Mouse (Mus musculus) frontal cortex, postnatal 10 days (tissue): ENCODE data around the gene Cotl1.
"Not testable (repeated sequence)": the region's sequence is repeated elsewhere in the genome, so short reads cannot be mapped to it uniquely, and the experiment has no call there.

Source experiments
- DNase-seq, 2 experiments: peaks; one replicate each; pipeline ENCODE4 v3.0.0; 2022; ENCODE audit warnings: low spot score in 2 of 2, mixed read lengths in 1 of 2

The Cotl1 gene

DNA sequence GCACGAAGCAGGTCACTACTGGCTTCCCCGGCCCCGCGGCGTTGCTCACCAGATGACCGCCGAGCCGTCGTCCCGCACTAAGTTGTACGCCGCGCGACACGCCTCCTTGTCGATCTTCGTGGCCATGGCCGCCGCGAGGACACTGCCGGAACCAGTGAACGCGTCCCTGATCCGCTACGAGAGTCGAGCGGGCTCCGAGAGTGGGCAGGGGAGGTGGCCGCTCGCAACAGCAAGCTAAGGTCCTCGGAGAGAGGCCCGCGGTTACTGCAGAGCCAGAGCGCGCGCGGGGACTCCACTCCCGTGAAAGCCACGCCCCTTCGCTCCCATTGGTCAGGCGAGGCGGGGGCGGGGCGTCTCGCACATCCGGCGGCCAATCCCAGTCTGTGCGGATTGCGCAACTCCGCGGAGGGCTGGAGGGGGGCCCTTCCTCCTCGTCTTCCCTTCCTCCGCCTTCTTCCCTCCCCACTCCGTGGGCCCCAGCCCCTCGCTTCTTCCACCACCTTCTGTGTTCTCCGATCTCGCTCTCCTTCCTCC lies at the start of gene Cotl1:
Gene Cotl1 (minus strand): TSS at position 270 of the 534 bp plus-strand sequence.
- peak; percentile 96 to 98 for DNase-seq

DNA sequence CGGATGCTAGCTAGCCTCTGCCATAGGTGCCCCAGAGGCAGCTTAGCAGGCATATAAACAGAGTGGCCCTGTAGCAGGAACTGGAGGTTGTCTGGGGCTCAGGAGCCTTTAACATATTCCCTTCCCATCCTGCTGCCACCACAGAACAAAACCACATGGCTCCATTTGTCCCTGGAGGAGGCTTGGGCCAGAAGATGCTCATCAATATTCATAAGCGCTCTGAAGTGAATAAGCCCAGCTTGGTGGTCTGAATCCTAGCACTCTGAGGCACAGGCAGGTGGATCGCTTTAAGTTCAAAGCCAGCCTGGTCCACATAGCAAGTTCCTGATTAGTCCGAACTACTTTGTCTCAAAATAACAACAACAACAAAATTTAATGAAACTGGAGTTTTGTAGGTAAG lies 47.7 kb upstream of the Cotl1 start:
- DNase-seq, result no peak

DNA sequence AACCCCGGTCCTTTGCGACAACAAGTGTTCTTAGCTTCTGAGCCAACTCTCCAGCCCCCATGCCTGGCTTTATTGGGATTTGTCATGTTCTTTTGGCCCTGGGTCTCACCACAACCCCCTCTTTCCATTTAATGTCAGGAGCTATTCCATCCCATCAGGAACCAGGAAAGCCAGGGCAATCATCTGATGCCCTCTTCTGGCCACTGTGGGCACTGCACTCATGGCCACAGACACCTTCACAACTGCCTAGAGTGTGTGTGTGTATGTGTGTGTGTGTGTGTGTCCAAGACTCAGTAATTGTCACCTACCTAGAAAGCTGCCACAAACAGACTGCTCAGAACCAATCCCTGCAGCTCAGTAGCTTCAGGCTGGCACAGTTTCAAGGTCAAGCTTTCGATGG lies 46.8 kb upstream of the Cotl1 start:
- DNase-seq, result no peak

DNA sequence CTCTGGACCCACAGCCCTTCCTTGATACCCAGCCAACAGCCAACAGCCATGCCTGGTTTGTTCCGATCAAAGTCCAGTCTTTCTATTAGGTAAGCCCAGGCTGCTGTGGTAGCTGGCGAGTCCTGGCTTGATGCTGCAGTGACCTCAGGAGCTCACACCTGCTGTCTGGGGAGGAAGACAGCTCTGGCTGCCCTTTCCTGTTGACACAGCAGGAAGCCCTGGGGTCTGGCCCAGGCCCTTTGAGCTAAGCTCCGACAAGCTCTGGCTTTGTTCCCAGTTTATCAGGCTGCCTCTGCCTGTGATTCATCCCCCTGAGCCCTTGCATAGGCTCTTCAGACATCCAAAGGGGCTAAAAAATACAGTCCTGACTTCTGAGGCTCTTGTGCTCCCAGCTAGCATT lies 45.3 kb upstream of the Cotl1 start:
- peak in 1 of 2 experiments; percentile 20 for DNase-seq

DNA sequence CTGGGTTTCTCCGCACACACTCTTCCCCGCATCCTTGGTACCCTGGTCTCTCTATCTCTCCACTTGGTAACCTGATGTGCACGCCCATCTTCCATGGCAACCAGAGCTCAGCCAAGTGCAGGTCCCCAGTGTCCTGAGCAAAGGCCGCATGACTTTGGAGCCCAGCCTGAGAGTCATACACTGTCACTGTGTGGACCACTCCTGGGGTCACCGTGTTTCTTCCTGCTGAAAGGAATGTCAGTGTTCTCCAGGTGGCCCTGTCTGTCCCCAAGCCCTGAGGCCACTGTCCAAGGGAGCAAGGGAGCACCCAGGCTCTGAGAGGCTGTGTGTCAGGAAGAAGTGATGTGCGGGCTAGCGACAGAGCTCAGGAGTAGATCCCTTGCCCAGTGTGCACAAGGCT lies 42.9 kb upstream of the Cotl1 start:
- no peak for DNase-seq

DNA sequence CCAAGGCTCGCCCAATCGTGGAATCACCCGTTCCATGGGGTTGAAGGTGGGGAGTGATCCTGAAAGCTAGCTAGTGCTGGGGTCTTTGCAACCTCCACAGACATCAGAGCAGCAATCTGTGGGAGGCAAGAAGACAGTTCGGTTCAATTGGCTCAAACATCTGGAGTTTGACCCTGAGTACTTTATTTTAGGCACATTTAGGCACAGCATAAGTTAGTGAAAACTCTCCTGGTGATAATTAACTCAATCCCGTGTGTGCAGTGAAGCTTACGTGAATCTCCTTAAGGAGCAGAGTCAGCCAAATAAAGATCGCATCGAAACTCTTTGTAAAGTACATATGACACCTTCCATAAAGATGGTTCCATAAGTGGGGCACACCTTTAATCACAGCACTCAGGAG lies 41.6 kb upstream of the Cotl1 start:
- no peak for DNase-seq

DNA sequence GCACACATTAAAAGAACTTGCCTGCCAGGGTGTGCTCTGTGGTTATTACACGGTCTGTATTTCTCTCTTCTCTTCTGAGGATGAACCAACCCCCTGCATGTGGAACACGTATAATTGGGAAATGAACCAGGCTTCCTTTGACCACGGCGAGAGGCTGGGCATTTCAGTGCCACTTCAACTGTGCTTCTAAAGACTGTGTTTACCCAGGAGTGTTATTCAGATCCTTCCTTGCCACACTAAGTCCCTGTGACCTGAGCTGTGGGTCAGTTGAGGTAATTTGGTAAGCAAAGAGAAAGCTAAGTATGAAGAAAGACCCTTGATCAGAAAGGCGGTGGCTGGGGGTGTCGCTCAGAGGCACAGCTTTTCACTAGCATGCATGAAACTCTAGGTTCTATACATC lies 41.0 kb upstream of the Cotl1 start:
- DNase-seq, result no peak

DNA sequence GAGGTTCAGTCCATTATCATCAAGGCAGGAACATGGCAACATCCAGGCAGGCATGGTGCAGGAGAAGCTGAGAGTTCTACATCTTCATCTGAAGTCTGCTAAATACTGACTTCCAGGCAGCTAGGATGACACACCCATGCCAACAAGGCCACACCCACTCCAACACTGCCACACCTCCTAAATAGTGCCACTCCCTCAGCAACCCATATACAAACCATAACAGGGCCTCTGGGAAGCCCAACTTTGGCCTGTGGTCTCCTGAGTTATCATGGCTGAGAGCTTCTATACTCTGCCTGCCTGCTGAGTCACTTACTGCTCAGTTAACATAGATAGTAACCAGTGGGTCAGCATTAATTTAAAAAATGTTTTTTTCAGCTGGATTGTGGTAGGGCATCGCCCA lies 32.8 kb upstream of the Cotl1 start:
- no peak for DNase-seq

DNA sequence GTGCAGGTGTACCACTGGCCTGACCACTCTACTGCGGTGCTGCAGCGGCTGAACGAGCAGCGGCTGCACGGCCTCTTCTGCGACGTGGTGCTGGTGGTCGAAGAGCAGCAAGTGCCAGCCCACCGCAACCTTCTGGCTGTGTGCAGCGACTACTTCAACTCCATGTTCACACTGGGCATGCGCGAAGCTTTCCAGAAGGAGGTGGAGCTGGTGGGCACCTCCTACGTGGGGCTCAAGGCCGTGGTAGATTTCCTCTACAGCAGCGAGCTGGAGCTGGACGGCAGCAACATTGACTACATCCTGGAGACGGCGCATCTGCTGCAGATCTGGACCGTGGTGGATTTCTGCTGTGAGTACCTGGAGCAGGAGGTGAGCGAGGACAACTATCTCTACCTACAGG lies 29.3 kb upstream of the Cotl1 start:
- no peak for DNase-seq

DNA sequence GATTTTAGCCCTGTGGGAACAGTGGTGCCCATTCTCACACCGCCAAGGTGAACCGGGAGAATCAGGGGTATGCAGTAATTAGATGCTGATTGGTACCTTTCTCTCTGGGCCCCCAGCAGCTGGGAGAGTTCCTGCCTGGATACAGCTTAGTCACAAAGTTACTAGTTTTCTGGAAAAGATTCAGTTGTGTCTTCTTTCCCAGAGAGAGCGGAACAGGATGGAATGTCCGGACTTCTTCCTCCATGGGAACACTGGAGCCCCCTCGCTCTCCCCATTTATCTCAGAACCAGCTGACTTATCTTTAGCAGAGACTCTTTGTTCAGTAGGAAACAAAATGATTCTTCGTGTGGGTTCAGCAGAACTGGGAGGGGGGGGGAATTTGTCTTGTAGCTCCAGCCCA lies 22.4 kb upstream of the Cotl1 start:
- DNase-seq, result no peak

DNA sequence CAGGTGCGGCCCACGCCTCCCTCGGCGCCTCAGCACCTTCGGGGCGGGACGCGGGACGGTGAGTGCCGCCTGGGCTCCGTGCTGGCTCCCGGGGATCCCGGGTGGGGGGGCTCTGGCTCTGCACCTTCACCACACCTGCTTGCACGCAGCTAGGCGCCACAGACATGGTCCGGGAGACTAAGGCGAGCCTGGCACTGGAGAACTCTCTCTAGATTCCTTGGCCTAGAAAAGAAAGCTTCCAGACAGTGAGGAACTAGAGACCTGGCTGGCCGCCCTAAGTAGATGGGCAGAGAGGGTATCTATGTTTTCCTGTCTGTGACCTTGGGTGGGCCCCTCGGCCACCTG lies 22.0 kb upstream of the Cotl1 start:
- no peak for DNase-seq

DNA sequence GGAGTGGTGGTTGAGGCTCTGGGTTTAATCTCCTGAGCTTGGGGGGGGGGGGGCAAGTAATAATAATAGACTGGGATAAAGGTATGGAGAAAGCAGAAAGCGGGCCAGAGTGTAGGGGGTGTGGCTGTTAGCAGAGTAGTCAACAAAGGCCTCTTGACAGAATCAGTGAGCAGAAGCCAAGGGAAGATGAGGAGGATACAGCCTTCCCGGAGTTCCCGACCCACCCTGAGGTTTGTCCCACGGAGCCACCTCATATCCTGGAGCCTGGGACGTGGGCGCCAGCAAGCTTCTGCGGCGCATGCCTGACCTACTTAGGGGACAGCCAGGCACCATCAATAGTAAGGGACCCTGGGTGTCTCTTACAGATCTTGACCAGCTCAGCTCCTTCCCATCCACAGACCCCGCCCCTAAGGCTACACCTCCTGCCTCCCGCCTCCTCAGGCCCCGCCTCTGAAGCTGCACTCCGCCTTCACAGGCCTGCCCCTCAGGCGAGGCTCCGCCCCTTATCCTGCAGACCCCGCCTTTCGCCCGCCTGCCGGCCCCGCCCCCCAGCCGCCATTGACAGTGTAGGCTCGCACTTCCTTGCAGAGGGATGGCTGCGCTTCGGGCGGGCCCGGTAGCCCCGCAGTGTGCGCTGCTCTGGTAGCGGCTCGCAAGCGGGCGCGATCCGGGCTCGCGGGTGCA lies 21.5 kb upstream of the Cotl1 start, which contains the start of gene Klhl36:
Gene Klhl36 (plus strand): TSS at position 561 of the 684 bp plus-strand sequence.
- peak; percentile 91 to 95 for DNase-seq

DNA sequence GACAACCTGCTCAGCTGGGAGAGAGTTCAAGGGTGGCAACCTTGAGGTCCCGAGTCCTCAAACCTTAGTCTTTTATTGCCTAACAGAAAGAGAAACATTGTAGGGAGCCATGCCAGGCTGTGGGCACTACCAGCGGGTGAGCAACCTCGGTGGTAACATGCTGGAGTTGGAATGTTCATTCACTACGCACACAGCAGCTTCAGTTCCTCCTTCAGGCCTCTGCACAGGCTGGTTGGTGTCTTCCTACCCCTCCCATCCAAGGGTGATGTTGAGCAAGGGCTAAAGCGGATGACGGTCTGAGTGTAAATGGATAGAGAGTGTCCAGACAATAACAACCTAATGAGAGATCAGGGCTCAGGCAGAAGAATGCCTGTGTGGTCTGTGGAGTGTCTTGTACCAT lies 17.4 kb upstream of the Cotl1 start:
- no peak for DNase-seq

DNA sequence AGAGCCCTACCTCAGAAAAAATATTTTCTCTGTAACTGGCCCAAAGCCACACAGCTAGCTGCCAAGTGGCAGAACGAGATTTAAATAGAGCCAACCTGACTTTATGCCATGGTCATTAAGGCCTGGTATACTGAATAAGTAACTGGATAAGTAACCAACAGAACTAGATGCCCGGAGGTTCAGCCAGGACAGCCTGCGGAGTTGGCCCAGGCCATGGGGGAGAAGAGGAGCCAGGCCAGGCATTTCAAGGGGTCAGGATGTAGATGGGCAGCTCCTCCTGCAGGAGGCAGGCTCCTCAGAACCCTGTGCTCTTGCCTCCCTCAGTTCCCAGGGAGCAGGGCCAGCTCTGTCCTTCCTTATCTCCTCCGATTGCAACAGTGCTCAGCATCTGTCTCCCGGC lies 15.3 kb upstream of the Cotl1 start:
- DNase-seq, result no peak

DNA sequence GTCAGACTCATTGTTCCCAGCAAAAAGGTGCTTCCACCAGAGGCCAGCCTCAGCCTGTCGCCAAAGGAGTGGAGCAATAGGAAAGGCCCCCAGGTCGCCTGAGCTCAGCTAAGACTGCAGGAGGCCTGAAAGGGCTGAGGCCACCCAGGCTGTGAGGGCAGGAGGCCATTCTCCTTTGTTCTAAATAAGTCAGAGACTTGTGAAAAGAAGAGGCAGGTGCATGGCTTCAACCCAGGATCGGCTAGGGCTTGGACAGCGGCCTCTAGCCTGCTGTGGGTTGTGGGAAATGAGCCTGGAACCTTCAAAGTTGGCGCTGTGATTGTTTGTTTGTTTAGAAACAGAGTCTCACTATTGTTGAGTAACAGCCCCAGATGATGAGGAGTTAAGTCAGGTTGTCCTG lies 13.7 kb upstream of the Cotl1 start:
- DNase-seq, result no peak

DNA sequence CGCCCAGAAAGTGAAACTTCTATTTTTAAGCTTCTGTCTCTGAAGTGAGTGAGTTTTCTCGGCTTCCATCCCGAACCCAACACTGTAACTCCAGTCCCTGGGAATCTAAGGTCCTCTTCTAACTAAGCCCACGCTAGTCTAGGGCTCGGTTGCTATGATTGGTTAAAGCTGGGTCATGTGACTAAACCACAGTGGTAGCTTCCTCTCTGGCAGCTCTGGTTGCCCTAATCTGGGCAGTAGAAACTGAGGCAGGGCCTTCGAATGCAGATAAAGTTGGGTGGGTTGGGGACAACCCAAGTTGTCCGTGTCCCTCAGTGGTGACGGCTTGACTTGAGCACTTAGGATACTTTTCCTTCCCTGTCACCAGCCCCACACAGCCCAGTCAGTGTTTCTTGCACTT lies 13.2 kb upstream of the Cotl1 start:
- DNase-seq, result no peak

DNA sequence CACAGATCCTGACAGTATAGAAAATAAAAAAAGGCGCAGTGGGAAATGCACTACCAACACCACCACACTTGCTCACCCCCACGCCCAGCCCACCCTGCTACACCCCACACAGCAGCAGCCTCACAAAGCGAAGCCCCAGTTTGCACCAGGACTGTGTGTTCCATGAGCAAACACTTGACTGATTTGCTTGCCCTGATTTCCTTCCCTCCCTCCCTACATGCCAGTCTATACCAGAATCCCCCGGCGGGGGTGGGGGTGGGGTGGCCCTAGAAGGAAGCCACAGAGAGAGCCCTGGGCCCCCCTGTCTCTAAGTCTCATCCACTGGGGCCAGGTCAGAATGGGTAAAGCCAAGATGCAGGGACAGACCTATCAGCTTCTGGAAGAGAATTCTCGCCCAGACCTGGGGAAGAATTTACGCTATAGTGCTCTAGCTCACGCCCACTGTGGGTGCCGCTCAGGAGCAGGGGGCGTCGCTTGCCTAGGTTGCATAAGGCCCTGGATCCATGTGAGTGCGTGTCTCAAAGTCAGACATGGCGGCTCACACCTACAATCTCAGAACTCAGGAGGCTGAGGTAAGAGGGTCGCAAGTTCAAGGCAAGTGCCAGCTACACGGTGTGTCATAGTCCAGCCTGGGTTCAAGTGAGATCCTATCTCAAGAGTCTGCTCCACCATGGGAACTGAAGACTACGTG lies 7.0 kb upstream of the Cotl1 start:
- DNase-seq, result no peak

DNA sequence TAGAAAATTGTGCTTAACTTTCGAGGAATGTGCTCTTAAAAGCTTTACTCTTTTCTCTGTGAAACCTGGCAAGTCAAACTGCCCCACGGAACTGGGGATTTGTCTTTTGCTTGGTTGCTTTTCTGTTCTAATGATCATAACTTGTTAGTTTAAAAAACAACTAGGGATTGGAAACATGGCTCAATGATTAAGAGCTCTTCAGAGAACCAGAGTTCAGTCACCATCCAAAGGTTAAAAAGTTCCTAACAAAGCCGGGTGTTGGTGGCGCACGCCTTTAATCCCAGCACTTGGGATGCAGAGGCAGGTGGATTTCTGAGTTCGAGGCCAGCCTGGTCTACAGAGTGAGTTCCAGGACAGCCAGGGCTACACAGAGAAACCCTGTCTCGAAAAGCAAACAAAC lies 5.4 kb upstream of the Cotl1 start:
- not testable (repeated sequence) for DNase-seq

DNA sequence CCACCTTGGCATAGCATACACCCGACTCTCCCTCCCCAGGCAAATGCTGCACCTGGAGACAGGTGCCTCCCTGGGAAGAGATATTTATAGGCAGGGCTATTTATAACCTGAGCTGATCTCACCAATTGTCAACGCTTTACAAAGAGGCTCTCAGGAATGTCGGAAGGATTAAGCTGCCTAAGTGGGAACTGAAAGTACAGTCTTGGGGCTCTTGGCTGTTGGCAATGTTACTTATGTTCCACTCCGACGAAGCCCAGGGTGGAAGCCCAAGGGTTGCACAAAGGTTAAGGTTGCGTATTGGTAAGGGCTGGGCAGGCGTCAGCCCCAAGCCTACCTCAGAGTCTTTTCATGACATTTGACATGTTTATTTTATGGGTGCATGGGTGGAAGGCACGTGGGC lies 4.2 kb upstream of the Cotl1 start:
- DNase-seq, result no peak

DNA sequence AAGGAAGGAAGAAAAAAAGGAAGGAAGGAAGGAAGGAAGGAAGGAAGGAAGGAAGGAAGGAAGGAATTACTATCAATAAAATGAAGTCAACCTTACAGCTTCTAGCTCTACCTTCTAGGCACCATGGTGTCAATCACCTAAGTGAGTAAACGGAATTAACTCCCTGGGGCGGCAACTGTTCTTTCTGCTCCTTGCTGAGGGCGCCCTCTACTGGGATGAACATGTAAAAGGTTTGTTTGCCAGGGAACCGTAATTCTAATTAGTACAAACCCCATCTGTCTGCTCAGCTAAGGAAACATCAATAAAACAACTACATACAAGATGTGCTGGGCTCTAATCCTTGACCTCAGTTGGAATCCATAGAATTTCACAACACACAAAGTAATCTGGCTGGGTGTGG lies 3.1 kb upstream of the Cotl1 start:
- peak in 1 of 2 experiments; percentile 74 for DNase-seq

DNA sequence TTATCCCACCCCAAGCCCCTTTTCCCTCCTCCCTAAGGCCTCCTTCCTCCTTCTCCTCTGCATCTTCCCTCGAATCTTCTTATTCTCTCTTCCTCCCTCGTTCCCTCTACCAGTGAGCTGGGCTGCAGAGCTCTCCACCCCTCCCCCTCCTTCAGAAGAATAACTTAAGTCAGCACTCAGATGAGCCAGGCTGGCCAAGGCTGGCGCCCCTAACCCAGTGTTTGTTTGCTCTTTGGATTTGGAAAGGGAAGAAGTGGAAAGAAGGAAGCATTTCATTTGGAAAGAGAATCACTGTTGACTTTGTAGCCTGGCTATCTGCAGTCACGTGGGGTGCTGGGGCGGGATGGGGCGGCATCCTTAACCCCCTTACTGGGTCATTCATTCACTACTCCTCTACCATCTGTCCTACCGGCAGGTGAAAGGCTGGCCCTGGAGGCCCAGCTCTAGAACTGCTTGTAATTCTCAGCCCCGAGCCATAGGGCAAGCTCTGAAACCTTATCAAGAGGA lies 614 bp upstream of the Cotl1 start:
- no peak for DNase-seq

DNA sequence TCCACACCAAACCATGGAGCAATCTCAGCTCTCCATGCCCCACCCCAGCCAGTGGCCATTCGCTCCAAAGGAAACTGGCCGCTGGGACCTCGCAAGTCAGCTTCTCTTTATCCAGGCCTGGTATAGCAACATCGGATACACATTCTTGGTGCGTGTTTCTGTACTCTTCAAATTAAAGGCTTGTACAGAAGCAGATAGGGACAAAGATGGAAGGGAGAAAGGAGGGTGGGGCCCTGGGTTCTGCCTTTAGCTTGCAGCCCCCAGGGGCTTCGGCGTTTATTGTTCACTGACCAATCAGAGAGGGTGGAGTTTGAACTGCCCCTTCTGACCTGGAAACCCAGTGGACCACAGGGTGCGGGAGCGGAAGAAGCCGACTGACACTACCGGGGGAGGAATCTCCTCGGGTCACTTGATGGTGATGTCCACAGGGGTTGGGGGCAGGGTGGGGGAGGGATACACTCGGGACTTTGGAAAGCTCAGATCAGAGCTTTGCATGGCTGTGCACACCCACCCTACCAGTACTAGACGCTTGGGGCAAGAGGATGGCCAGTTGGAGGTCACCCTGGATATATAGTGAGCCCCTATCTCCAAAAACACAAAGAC lies 824 bp downstream of the Cotl1 start:
- no peak for DNase-seq

DNA sequence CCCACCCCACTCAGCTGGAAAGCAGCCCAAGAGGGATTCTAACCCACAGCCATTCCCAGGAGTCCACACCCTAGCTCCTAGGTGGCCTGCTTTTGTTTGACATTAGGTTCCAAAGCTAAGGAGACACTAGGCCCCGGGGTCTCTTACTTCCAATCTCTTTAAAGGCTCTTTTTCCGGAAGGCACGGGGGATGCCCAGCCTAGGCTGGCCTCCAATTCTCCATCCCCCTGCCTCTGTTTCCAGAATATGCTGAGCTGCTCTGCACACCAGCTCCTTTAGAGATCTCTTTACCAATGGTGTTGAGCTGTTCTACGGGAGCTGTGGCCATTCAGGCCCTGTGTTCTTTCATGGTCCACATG lies 1.4 kb downstream of the Cotl1 start:
- DNase-seq, result no peak
